Comparison of ENCODE assay signal across 9 mouse cellular contexts in the genomic region with DNA sequence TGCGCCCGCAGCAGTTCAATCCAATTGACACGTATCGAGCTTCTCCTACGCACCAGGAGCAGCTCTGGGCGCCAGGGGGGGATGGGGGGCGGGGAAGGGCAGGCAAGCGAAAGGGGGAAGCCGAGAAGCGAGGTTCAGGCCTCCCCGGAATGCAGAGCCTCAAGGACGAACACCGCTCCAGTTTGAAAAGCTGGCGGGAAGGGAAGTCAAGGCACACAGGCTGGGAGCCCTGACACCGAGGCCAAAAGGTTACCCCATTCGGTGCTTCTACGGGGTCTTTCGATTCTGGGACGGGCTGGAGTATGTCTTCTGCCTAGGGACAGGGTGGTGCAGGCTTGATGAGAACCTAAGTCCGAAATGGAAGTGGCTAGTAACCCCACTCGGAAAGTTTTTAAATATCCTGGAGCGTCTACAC.
DNase-seq lines count a peak whose midpoint lies in the region; ATAC-seq and TF ChIP-seq lines count a peak whose summit lies in the region.
"Had no signal": no experiment of that assay in that cellular context is flagged by ENCODE, and none has a peak within 500 bp of the region (broad histone marks: within the 10 kb centered on the region; RNA-seq: fewer than 3 reads in every experiment).

No protein-coding gene starts in this region.

- H3K36me3 ChIP-seq in testis, adult 2 months (ENCODE audit: control insufficient read depth, insufficient read depth, low read length): no peaks in the 10 kb centered on the region
- H3K36me3 ChIP-seq in limb, embryonic 12.5 days: no peaks in the 10 kb centered on the region
- H3K36me3 ChIP-seq in stomach, embryonic 15.5 days: no peaks in the 10 kb centered on the region

- peak overlapping the region; percentile 82 for H3K4me2 ChIP-seq in limb, embryonic 12.5 days
- H3K4me2 ChIP-seq in stomach, embryonic 15.5 days: peak overlapping the region; percentile 79; the same call in 1 of the 2 replicates

- no peak for ATAC-seq in limb, embryonic 12.5 days (ENCODE audit: insufficient number of reproducible peaks, insufficient read depth, low FRiP score, low TSS enrichment, low read depth)
- no peak for ATAC-seq in stomach, embryonic 15.5 days (ENCODE audit: insufficient read depth, low FRiP score, low read depth)

- H3K27ac ChIP-seq in cerebellum, adult 2 months (ENCODE audit: insufficient read depth, low read length): no peak overlapping the region
- H3K27ac ChIP-seq in testis, adult 2 months (ENCODE audit: control insufficient read depth, insufficient read depth, low read depth, low read length): no peak overlapping the region
- no peak overlapping the region for H3K27ac ChIP-seq in limb, embryonic 12.5 days
- no peak overlapping the region for H3K27ac ChIP-seq in stomach, embryonic 15.5 days
- H3K27ac ChIP-seq: macrophage had no signal

- peaks cover 8% of the 10 kb centered on the region for H3K4me1 ChIP-seq in cerebellum, adult 2 months (ENCODE audit: control insufficient read depth, insufficient read depth, low read length)
- H3K4me1 ChIP-seq in testis, adult 2 months (ENCODE audit: control insufficient read depth, insufficient read depth, low read length): peaks cover 31% of the 10 kb centered on the region
- peaks cover 46% of the 10 kb centered on the region for H3K4me1 ChIP-seq in limb, embryonic 12.5 days (replicated peaks)
- 0 out of 2 replicates have a peak, but pooled peaks cover 13% of the 10 kb centered on the region for H3K4me1 ChIP-seq in stomach, embryonic 15.5 days

- H3K9me3 ChIP-seq in limb, embryonic 12.5 days: no peaks in the 10 kb centered on the region
- H3K9me3 ChIP-seq in stomach, embryonic 15.5 days: no peaks in the 10 kb centered on the region

- no peak for TF ChIP-seq POLR2A in cerebellum, adult 2 months (IDR thresholded peaks at IDR 0.05; ENCODE audit: borderline replicate concordance, insufficient read depth, low read length)
- no peak for TF ChIP-seq POLR2A in testis, adult 2 months (IDR thresholded peaks at IDR 0.05; ENCODE audit: control insufficient read depth, low read depth, low read length)

- no peak overlapping the region for H3K4me3 ChIP-seq in cerebellum, adult 2 months (replicated peaks; ENCODE audit: insufficient read depth, low read depth, low read length)
- peak overlapping the region; percentile 77; the same call in 1 of the 2 replicates for H3K4me3 ChIP-seq in testis, adult 2 months (ENCODE audit: control insufficient read depth, low read depth, low read length)
- H3K4me3 ChIP-seq in limb, embryonic 12.5 days (replicated peaks): peak overlapping the region; percentile 63
- peak overlapping the region; percentile 62 for H3K4me3 ChIP-seq in stomach, embryonic 15.5 days (replicated peaks)

- TF ChIP-seq CTCF in cerebellum, adult 2 months (IDR thresholded peaks at IDR 0.05; ENCODE audit: borderline replicate concordance, insufficient read depth, low read depth, low read length): no peak
- TF ChIP-seq CTCF in testis, adult 2 months (IDR thresholded peaks at IDR 0.05; ENCODE audit: control insufficient read depth, insufficient read depth, insufficient replicate concordance, low read depth, low read length): no peak

- no peaks in the 10 kb centered on the region for H3K27me3 ChIP-seq in cerebellum, adult 2 months (ENCODE audit: control insufficient read depth, insufficient read depth, low read length)
- no peaks in the 10 kb centered on the region for H3K27me3 ChIP-seq in testis, adult 2 months (ENCODE audit: control insufficient read depth, insufficient read depth, low read length)
- peaks cover 96% of the 10 kb centered on the region for H3K27me3 ChIP-seq in limb, embryonic 12.5 days
- peaks cover 41% of the 10 kb centered on the region for H3K27me3 ChIP-seq in stomach, embryonic 15.5 days (replicated peaks)

- 76% methylated on average over 22 of the region's 22 CpGs for WGBS in cerebellum, adult 2 months
- WGBS in limb, embryonic 12.5 days: 5% methylated on average over 22 of the region's 22 CpGs
- 23% methylated on average over 22 of the region's 22 CpGs for WGBS in stomach, embryonic 15.5 days

- no peak overlapping the region for H3K9ac ChIP-seq in limb, embryonic 12.5 days (replicated peaks)
- H3K9ac ChIP-seq in stomach, embryonic 15.5 days: no peak overlapping the region

- DNase-seq in cerebellum, adult 11-12 months: peak; percentile 17
- no peak for DNase-seq in cerebellum, adult 2 months
- no peak for DNase-seq in testis, postnatal 10 days (ENCODE audit: low spot score)
- no peak for DNase-seq in cerebellum, adult 11 months
- no peak for DNase-seq in cerebellum, postnatal 4 days (ENCODE audit: low spot score in 2 of 2)
